Mouse (Mus musculus) forebrain, embryonic 14.5 days (tissue): ENCODE measurements at regions not wholly inside any gene's neighbourhood (a gene's known extent, or its start where the extent isn't known, plus 50 kb on each side); places are given as distances from the start of the nearest gene placed in this dataset.

Source experiments
- ATAC-seq: fragments of 200-750 bp; cut with Nextera tagmentation; 2 replicates; pipeline ENCODE4 v1.8.0; 2017; ENCODE audit warnings: mild to moderate bottlenecking, moderate library complexity
- DNase-seq: peaks from one replicate; pipeline ENCODE4 v3.0.0-alpha.2; 2015; ENCODE audit warnings: low spot score
- H3K27ac ChIP-seq: fragments of 300-500 bp; sonication (generic); 2 replicates; pipeline ENCODE4 v1.5.1; 2014; ENCODE audit warnings: low read depth, mild to moderate bottlenecking, control low read depth, low read length, moderate library complexity
- H3K27me3 ChIP-seq: fragments of 300-500 bp; sonication (generic); replicated peaks from 2 replicates; pipeline ENCODE4 v1.6.1; 2014; ENCODE audit warnings: low read length, control low read depth, mixed read lengths; ENCODE audit not compliant: control insufficient read depth, insufficient read depth
- H3K36me3 ChIP-seq: fragments of 300-500 bp; sonication (generic); 2 replicates; pipeline ENCODE4 v1.6.1; 2014; ENCODE audit warnings: low read length, control low read depth; ENCODE audit not compliant: control insufficient read depth, insufficient read depth
- H3K4me1 ChIP-seq: fragments of 300-500 bp; sonication (generic); 2 replicates; pipeline ENCODE4 v1.6.1; 2014; ENCODE audit warnings: antibody characterized with exemption, low read length, control low read depth; ENCODE audit not compliant: control insufficient read depth, insufficient read depth
- H3K4me2 ChIP-seq: fragments of 300-500 bp; sonication (generic); 2 replicates; pipeline ENCODE4 v1.6.1; 2014; ENCODE audit warnings: mild to moderate bottlenecking, control low read depth, low read length
- H3K4me3 ChIP-seq: fragments of 300-500 bp; sonication (generic); 2 replicates; pipeline ENCODE4 v1.5.1; 2014; ENCODE audit warnings: low read depth, low read length, control low read depth
- H3K9ac ChIP-seq: fragments of 300-500 bp; sonication (generic); 2 replicates; pipeline ENCODE4 v1.6.1; 2014; ENCODE audit warnings: mild to moderate bottlenecking, low read length, control low read depth, moderate library complexity
- H3K9me3 ChIP-seq: fragments of 300-500 bp; sonication (generic); replicated peaks from 2 replicates; pipeline ENCODE4 v1.6.1; 2016; ENCODE audit warnings: low read length, control low read depth, mixed read lengths; ENCODE audit not compliant: control insufficient read depth
- WGBS: fragments of 180-500 bp; shearing (Covaris S2); extraction: QIAGEN DNeasy Blood & Tissue Kit; methylation state at CpG from one replicate; pipeline ENCODE4 v1.1.7; 2014; 5-methylcytosine and 5-hydroxymethylcytosine counted together

DNA sequence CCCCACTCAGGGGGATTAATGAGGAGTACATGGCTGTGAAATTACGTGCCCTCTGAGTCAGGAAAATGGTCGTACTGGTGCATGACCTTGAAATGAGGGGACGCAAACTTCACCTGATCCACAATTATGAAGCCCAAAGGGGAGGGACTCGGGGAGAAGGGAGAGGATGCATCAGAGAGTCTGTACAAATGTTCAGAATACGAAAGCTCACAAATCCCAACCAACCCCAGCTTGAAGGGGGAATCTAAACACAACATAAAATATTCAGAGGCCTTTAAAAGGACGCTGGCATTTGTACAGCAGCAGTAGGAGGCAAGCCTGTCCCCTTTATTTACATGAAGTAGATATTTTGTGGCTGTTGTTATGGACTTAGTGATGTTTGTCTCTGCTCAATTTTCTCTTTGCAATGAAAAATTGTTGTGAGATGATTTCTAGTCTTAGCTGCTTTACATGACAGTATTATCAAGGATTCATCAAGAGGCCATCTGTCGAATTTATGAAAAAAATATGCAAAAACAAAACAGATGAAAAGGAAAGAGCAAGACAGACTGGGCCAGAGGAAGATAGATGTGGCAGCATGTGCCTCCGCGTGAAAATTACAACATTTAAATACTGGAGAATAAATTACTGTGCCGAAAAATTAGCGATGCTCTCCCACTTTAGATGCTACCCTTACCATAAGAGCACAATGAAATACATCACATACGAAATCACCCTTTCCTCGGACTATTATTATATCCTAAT lies 695.3 kb downstream of the 1700064H15Rik start:
- peak overlapping the region; percentile 39 for H3K27ac ChIP-seq
- DNase-seq, result peak; percentile 63
- WGBS, result 63% methylated on average over 13 of the region's 13 CpGs

DNA sequence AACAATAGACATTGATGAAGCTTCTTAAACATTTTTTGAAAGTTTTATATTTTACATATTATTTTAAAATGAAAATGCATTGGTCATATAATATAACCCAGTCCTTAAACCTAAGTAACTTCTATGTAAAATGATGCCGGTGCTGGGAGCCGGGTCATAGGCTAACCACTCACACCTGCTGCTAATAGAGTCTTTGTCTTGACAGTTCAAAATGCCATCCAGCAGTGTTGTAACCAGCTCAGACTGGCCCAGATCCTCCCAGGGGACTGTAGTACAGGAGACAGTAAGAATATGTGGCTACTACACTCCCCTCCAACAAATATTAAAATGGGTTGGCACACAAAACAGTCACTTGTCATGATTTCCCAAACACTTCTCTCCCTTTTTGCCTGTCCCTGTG lies 693.6 kb downstream of the 1700064H15Rik start:
- Histone ChIP-seq H3K9me3 (no peaks in the 10 kb centered on the region), H3K4me3 (no peak overlapping the region), H3K4me2 (no peak overlapping the region), H3K9ac (no peak overlapping the region), H3K4me1 (no peaks in the 10 kb centered on the region), H3K27me3 (no peaks in the 10 kb centered on the region), H3K27ac (no peak overlapping the region), H3K36me3 (no peaks in the 10 kb centered on the region)
- DNase-seq (no peak), ATAC-seq (no peak)
- WGBS, result 94% methylated on average over 2 of the region's 2 CpGs

More for the DNA sequence above, 695.3 kb downstream of the 1700064H15Rik start:
- H3K4me1 ChIP-seq, result no peaks in the 10 kb centered on the region
- H3K36me3 ChIP-seq, result no peaks in the 10 kb centered on the region
- no peak overlapping the region for H3K4me2 ChIP-seq
- H3K9ac ChIP-seq, result no peak overlapping the region
- no peaks in the 10 kb centered on the region for H3K9me3 ChIP-seq
- ATAC-seq, result peak; percentile 60; the same call in 1 of the 2 replicates
- no peak overlapping the region for H3K4me3 ChIP-seq
- H3K27me3 ChIP-seq, result no peaks in the 10 kb centered on the region

DNA sequence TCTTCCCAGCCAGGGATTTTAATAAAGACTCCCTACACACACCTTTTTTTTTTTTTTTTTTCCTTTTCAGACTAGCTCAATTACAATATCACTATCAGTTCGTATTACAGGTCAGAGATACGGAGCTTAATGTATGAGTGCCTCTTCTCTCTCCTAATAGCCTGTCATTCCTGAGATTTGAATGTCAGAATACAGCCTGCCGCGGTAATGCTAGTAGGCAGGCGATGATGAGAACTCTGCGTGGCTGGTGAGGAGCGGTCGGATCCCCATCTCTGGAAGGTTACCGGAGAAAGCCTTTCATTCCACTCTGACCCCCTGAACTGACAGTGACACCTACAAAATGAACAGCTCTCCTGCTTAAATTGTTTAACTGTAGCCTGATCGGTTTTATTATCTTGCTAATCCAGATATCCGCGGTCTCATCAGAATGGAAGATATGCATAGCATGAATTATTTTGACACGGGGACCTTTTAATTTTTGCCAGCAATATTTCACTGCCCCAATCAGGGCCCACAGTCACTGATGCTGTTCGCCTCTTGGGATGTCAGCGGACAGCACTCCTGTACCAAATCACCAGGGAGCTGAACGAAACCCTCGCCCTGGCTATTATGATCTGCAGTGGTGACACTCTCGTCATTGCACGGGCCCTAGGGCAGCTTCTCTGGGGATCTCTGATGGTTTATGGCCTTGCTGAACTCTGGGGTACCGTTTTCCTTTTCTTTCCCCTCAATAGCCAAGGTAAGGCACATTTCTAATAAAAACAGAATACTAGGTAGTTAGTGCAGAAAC lies 690.9 kb downstream of the 1700064H15Rik start:
- ATAC-seq (no peak), DNase-seq (no peak)
- Histone ChIP-seq H3K4me1 (no peaks in the 10 kb centered on the region), H3K4me2 (no peak overlapping the region), H3K9me3 (no peaks in the 10 kb centered on the region), H3K4me3 (no peak overlapping the region), H3K27ac (no peak overlapping the region), H3K27me3 (no peaks in the 10 kb centered on the region), H3K36me3 (no peaks in the 10 kb centered on the region), H3K9ac (no peak overlapping the region)
- 84% methylated on average over 20 of the region's 20 CpGs for WGBS

DNA sequence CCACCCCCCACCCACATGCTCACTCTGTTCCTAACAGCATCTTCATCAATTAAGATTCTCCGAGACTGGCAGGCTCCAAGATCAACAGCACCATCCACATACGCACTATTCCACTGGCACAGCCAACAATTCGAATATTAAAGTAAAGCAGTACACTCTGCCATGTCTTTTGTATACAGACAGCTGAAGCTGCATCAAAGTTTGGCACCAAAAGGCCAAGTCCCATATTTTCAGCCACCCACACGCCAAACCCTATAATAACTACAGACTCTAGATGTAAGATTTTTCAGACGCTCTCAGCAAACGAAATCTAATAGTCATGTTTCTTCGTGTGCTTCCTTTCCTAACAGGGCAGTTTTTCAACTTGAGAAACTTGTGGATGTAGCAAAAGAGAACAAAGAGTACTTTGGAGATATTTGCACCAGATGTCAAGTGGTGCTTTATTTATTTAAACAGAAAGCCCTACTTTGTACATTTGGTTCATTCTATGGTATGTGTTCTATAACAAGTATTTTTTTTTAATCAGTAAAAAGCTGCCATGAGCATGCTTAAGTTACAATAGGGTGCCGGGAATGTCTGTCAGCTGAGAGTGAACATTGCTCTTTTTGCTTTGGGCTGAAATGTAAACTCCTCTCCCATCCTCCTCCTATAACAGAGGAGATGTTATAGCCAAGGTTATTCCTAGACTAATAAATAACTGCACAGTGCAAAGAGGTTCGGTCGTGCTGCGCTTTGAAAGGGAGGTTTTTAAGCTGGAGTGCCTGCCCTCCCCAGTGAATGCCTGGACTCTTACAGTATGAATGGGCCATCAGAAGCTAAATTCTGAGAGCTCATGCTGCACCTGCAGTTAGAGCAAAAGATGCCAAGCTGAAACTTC lies 686.9 kb downstream of the 1700064H15Rik start:
- Histone ChIP-seq H3K27me3 (no peaks in the 10 kb centered on the region), H3K4me3 (no peak overlapping the region), H3K9ac (no peak overlapping the region), H3K9me3 (no peaks in the 10 kb centered on the region), H3K36me3 (no peaks in the 10 kb centered on the region), H3K4me1 (no peaks in the 10 kb centered on the region), H3K27ac (no peak overlapping the region), H3K4me2 (no peak overlapping the region)
- WGBS, result 69% methylated on average over 11 of the region's 11 CpGs
- ATAC-seq (peak; percentile 90), DNase-seq (peak; percentile 73)

DNA sequence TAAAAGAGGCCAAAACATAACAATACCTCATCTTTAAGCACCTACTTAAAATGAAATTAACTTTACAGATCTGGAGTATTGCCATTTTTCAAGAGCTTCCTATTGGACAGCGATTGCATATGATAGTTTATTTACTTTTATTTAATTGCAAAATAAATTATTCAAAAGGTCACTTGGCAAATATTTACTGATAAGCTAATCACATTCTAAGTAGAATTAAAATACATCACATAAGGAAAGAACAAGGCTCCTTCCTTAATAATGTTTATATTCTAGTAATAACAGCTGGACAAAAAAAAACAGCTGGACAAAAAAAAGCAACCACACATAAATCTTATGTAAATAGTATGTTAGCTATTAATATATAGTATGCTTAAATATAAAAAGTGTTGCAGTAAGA lies 668.1 kb downstream of the 1700064H15Rik start:
- H3K27me3 ChIP-seq, result no peaks in the 10 kb centered on the region
- no peaks in the 10 kb centered on the region for H3K4me1 ChIP-seq
- ATAC-seq (no peak), DNase-seq (no peak)
- no peaks in the 10 kb centered on the region for H3K36me3 ChIP-seq
- H3K9ac ChIP-seq, result no peak overlapping the region
- WGBS, result 88% methylated on average over 1 of the region's 1 CpGs
- H3K4me3 ChIP-seq, result no peak overlapping the region
- H3K27ac ChIP-seq, result no peak overlapping the region
- no peak overlapping the region for H3K4me2 ChIP-seq
- no peaks in the 10 kb centered on the region for H3K9me3 ChIP-seq

DNA sequence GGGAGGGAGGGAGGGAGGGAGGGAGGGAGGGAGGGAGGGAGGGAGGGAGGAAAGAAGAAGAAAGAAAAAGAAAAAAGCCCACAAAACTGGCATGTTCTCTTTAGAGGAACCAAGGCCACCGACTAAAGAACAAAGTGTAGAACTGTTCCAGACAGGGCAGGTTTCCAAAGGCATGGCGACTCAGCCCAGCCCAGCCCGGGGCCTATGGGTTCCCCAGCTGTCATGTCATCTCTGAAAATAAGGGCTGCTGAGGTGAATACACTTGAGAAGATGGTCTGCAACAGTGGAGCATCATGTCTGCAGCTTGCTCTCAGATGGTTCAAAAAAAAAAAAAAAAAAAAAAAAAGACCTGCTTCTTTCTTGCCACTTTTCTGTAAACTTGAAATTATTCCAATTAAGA lies 639.8 kb downstream of the 1700064H15Rik start:
- no peak overlapping the region for H3K27ac ChIP-seq
- H3K9ac ChIP-seq, result no peak overlapping the region
- H3K9me3 ChIP-seq, result no peaks in the 10 kb centered on the region
- no peaks in the 10 kb centered on the region for H3K27me3 ChIP-seq
- no peak for DNase-seq
- ATAC-seq, result no peak
- WGBS, result 60% methylated on average over 3 of the region's 3 CpGs
- no peak overlapping the region for H3K4me2 ChIP-seq
- H3K36me3 ChIP-seq, result no peaks in the 10 kb centered on the region
- no peak overlapping the region for H3K4me3 ChIP-seq
- no peaks in the 10 kb centered on the region for H3K4me1 ChIP-seq

DNA sequence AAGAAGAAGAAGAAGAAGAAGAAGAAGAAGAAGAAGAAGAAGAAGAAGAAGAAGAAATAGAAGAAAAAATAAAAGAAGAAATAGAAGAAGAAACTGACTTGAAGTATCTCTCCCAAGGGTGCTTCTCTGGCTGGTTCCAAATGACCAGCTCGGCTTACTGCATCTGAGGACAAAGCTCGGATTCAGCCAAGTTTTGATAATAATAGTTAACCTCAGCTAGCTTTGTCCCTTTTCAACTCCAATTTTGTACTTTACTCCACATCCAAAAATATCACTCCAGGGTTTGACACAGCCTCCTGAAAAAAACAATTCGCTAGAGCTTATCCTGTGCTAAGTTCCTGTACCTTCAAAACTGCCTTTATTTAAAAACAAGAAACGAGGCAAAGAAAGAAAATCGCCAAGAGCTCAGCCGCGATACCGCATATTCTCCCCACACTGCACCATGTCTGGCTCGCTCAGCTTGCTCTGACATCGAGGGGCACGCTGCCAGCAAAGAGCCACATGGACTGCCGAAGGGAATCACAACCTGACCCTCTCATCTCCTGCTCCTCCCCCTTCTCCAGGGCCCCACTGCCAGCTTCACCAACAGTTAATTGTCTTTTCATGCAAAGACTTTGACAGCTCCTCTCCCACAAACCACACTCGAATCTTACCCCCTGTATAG lies 638.8 kb downstream of the 1700064H15Rik start:
- Histone ChIP-seq H3K27me3 (no peaks in the 10 kb centered on the region), H3K4me1 (no peaks in the 10 kb centered on the region), H3K27ac (0 out of 2 replicates have a peak overlapping the region, but pooled peaks have one; percentile 27), H3K9me3 (no peaks in the 10 kb centered on the region), H3K4me3 (no peak overlapping the region), H3K9ac (no peak overlapping the region), H3K36me3 (no peaks in the 10 kb centered on the region), H3K4me2 (0 out of 2 replicates have a peak overlapping the region, but pooled peaks have one; percentile 20)
- DNase-seq, result peak; percentile 77
- 44% methylated on average over 13 of the region's 13 CpGs for WGBS
- ATAC-seq, result peak; percentile 90

DNA sequence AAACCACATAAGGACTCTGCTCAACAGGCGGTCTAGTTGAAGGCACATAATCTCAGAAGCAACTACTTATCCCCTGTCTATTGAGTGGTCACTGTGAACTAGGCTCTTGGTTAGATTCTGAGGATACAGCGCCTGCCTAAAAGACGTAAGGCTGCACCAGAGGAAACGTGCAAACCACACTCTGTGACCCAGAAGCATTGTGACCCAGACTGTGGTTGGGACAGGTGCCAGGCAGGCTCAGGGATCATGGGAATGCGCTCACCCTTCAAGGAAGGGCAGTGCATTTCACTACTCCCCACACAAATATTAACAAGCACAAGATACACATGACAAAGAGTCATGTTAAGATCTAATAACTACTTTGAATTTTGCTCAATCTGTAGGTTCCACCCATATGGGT lies 628.3 kb downstream of the 1700064H15Rik start:
- WGBS, result 83% methylated on average over 5 of the region's 5 CpGs
- no peaks in the 10 kb centered on the region for H3K27me3 ChIP-seq

More for the DNA sequence above, 628.3 kb downstream of the 1700064H15Rik start:
- H3K9me3 ChIP-seq, result no peaks in the 10 kb centered on the region
- H3K36me3 ChIP-seq, result no peaks in the 10 kb centered on the region
- no peak overlapping the region for H3K4me2 ChIP-seq
- no peak overlapping the region for H3K27ac ChIP-seq
- H3K4me1 ChIP-seq, result no peaks in the 10 kb centered on the region; the same call in 1 of the 2 replicates
- DNase-seq (no peak), ATAC-seq (no peak)
- H3K9ac ChIP-seq, result no peak overlapping the region
- no peak overlapping the region for H3K4me3 ChIP-seq
